Mouse (Mus musculus) frontal cortex, adult 2 months (tissue): ENCODE data around the gene Rerg. TPM values are rescaled to one million over a fixed set of nuclear protein-coding genes. Genes with fewer than 3 reads are reported as not detected.

Experiments used
- DNase-seq, 2 experiments: peaks; one replicate each; pipeline ENCODE4 v3.0.0; 2022; ENCODE audit warnings: low spot score in 1 of 2; ENCODE audit errors: extremely low spot score in 1 of 2
- polyA plus RNA-seq: library from polyadenylated mRNA; depleted of rRNA; stranded (reverse); fragments of >200 nt; gene quantifications from 2 replicates; pipeline ENCODE4 v1.2.3, GENCODE M21; 2012

Gene Rerg
- polyA plus RNA-seq, 1 experiment = 18.4 TPM

DNA sequence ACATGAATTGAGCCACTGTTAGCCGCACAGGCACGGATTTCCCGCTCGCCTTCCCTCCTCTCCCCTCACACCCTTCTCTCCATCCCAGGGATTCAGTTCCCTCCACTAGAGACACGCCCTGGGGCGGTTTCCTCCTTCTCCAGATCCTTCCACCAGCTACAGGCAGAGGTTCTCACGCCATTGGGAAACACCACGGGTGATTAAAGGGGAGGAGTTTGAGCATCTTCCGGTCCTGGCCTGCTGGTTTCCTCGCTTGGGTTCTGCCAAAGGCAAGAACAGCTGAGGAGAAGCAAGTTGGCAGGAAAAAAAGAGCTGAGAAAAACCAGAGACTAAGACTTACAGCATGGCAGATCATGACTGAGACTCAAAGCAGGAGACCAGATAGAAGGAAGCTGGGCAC, 6.7 kb downstream of the Rerg start:
- DNase-seq = no peak

GRCm38 (mm10) chr6:137163061-137163460, 7.2 kb downstream of the Rerg start:
- DNase-seq = no peak

DNA sequence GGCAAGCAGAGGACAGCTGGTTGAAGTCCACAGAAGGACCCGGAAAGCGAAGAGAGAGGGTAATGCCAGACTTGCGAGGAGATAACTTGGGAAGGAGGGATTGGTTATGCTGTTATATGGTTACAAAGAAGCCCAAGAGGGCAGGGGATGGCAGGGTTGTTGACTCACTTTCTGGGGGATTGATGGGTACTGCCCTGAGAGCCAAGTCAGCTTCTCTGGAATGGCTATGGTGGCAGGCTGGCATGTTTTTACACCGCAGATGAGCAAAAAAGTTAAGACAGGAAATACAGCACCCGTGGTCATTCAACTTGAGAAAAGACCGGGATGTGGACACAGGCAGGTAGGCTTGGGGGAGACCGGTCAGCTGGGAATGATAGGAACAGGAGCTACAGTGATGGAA, 7.8 kb downstream of the Rerg start:
- DNase-seq = no peak

GRCm38 (mm10) chr6:137161491-137162088, 8.7 kb downstream of the Rerg start:
- no peak for DNase-seq

DNA sequence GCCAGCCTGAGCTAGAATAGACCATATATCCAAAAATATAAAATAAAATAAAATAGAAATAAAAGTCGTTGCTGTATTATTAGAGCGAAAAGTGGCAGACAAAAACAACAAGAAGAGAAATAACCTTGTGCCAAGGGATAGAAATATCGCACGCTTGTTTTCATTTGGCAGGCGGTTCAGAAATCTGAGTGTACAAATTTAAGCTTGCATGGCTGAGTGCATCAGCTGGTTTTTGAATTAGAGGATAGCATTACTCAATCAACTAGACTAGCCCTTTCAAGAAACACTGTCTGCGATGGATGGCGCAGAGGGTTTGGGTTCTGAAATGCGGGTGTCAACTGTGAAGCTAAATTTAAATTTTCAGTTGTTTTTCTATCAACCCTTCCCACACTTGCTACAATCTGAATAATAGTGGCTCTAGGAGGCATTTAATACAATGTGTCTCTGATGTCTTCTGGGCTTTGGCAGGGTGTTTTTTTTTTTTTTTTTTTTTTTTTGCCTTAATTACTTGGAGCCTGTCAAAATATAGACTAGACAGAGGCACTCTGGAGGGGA, 10.8 kb downstream of the Rerg start:
- DNase-seq = no peak

DNA sequence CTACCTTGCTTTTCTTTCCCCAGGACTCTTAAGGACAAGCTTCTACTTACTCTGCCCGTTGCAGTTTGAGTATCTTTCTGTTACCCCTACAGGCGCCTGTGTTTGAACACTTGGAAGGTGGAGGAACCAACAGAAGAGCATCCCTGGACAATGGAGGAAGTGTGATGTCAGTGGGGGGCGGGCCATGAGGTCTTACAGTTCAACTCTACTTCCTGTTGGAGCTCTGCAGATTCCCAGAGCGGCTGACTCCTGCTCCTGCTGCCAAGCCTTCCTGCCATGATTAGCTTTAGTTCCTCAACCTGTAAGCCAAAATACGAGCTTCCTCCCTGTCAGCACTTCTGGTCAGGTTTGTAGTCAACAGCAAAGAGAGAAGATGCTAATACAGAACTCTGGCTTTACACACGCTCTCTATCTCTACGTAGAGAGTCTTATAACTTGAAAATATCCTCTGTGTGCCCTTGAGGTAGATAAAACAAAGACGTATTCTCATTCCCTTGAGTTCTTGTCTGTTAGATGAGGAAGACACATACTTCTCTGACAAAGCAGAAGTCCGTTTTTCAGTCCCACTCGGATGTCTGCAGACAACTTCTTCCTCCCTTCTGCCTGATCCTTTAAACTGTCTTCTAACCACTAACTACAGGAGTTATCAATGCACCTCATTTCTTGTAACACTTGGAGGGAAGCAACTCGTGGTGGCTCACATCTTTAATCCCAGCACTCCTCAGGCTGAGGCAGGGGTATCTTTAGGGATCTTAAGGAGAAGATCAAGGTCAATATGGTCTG, 13.7 kb downstream of the Rerg start:
- DNase-seq = no peak

DNA sequence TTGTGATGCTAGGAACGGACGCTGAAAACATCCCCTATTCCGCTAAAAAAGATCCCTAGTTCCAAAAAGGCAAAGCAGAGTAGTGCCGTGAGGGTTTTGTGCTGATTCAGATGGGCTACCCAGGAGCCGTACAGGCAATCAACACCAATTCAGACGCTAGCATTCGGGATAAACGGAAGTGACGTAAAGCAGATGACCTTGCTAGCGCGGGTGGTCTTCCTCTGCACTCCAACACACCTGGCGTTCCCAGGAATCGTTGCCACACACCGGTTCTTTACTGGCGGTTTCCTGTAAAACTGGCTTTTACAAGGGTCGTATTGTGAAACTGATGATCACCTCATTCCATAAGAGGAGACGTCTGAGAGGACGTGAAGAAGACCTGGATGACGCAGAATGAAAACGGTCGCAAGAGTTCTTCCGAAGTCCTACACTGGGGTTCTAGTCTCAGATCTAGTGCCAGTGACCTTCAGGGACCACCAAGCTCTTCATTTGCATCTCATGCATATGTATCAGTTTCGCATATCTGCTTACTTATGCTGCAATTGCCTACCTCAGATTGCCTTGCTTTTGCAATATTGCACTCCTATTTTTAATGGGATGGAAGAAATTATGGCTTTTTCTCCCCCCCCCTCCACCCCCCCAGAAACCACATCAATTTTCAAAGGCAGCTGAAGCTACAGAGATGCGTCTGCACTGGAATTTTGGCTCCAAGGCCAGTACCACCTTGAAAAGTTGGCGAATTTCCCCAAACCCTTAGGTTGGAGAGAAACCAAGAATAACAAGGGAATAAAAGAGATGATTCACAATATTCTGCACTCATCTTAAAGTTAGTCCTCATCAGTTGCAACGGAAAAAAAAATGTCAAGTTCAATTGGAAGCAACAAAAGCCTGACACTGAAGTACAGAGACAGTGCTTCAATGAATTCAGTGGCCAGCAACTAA, 14.8 kb downstream of the Rerg start:
- DNase-seq = no peak

- no peak for DNase-seq
These were observed 17.3 kb downstream of the Rerg start for GRCm38 (mm10) chr6:137153021-137153420.

DNA sequence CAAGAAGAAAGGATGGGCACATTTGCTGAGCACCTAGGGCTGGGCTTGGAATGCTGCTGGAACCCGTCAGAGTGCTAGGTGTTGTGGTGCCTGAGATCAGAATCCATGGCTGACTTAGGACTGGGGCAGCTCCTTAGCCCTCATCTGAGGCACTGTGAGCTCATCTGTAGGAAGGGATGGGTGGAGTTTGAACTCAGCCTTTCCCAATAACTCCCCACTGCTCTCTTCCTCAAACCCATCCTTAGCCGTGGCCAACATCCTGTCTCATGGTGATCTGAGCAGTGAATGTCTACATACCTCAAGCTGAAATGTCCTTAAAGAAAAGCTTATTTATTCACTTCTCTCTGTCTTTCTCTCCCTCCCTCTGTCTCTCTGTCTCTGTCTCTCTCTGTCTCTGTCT, 19.3 kb downstream of the Rerg start:
- no peak for DNase-seq

GRCm38 (mm10) chr6:137149833-137150232, 20.5 kb downstream of the Rerg start:
- no peak for DNase-seq

DNA sequence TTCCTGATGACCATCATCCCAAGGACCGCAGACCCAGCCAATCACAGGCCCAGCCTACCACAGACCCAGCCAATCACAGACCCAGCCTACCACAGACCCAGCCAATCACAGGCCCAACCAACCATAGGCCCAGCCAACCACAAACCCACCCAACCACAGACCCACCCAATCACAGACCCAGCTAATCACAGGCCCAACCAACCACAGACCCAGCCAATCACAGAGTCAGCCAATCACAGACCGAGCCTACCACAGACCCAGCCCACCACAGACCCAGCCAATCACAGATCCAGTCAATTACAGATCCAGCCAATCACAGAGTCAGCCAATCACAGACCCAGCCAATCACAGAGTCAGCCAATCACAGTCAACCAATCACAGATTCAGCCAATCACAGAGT, 23.4 kb downstream of the Rerg start:
- no peak for DNase-seq

GRCm38 (mm10) chr6:137145611-137146010, 24.7 kb downstream of the Rerg start:
- no peak for DNase-seq

DNA sequence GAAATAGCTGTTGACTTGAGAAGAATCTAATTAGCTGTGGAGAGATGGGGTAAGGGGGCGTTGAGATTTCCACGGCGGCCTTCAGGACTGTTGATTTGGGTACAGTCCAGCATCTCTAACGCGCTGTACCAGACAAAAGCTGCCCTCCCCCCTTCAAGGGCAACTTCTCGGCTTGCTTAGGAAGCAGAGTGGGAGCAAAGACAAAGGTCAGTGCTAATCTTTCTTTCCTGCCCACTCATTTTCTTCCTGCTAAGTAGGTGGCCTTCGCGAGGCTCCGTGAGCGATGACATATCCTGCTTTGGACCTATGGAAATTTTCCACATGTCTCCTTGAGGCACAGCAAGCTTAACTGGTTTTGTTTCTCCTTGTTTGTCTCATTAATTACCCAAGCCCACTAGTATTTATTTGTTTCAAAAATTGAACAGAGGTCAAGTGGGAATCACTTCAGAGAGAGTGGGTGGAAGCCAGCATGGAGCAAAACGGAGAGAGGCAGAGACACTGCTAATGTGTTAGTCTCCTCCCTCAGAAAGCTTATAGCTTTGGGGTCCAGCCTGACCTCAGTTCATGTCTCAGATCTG, 25.2 kb downstream of the Rerg start:
- DNase-seq = no peak

DNA sequence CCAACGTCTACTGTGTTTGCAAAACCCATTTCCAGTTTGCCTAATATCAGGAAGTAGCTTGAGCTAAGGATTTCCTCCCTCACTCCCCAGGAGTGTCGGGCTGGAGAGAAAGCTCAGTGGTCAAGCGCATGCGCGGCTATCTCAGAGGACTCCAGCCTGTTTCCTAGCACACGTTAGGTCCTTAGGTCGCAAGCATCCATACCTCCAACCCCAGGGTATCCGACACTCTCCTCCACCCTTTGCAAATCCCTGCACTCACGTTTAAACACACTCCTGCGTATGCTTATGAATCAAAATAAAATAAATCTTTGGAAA, 25.8 kb downstream of the Rerg start:
- no peak for DNase-seq

DNA sequence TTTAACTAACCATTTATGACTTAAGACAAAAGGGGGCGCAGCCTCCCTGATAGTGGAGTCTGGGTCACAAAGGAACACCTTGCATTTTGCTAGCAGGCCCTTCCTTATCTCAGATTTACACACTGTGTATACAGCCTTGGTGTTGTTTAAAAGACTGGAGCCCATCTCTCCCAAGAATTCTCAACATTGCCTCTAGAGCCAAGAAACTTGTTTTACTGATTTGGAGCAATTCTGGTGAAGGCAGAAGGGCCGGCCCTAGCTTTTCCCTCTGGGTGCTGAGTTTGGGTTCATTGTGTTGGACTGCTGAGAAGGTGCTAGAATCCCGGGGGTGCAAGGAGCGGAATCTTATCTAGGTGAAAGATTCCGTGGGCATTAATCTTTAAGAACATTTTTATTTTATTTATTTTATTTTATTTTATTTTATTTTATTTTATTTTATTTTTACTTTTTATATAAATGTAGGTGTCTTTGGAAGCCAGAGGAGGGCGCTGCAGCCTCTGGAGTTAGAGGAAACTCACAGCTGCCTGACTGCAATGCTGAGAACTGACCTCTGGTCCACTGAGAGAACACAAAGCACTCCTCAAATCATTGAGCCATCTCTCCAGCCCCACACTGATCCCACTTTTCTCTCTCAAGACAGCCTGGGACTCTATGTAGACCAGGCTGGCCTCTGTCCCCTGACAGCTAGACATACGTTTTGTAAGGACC, 26.3 kb downstream of the Rerg start:
- no peak for DNase-seq

DNA sequence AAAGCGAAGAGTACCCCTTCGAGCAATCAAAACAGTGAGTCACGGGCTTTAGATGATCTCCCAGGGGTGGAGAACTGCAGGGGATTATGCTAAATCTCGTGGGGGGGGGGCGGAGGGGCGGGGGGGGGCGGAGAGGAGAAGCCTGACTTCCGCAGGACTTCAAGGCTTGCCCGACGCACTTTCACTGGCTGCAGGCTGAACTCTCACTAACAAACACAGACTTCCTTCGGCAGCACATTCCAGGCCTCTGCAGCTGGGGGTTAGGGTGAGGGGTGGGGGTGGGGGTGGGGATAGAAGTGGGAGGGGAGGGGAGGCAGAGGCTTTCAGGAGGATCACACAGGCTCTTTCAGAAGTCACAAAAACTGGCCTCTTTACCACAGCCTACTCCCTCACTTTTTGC, 27.5 kb downstream of the Rerg start:
- DNase-seq = no peak

- no peak for DNase-seq
These were observed 29.0 kb downstream of the Rerg start for GRCm38 (mm10) chr6:137141247-137141820.

GRCm38 (mm10) chr6:137138822-137139221, 31.5 kb downstream of the Rerg start:
- DNase-seq = no peak

DNA sequence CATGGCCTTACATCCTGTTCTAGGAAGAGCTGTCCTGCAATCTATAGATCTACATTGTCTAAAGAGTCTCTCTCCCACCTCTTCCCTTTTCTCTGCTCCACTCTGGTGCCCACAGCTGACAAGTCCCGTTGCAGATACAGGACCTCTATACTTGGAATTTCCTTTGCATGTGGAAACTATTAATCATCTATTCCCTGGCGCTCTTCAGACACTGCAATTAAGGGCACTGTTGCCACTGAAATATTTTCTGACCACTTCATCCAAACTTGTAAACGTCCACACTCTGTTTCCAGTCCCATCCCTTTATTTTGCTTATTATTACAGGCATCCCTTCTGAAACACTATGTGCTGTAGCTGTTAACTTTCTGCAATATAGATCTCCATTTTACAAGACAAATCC, 31.9 kb downstream of the Rerg start:
- DNase-seq = no peak

- DNase-seq = no peak
These were observed 33.9 kb downstream of the Rerg start for GRCm38 (mm10) chr6:137136401-137136800.
